Comparison of ENCODE assay signal across 27 mouse cellular contexts in genomic region chr5:73859320-73859719, GRCm38 (mm10).
DNase-seq lines count a peak whose midpoint lies in the region; ATAC-seq and TF ChIP-seq lines count a peak whose summit lies in the region.
"Had no signal": no experiment of that assay in that cellular context is flagged by ENCODE, and none has a peak within 500 bp of the region (broad histone marks: within the 10 kb centered on the region; RNA-seq: fewer than 3 reads in every experiment).

No protein-coding gene starts in this region.

- H3K4me2 ChIP-seq in lung, embryonic 15.5 days, result no peak overlapping the region
- H3K4me2 ChIP-seq in intestine, embryonic 16.5 days (ENCODE audit: low read depth, low read length), result no peak overlapping the region
- H3K4me2 ChIP-seq in stomach, postnatal 0 days (replicated peaks; ENCODE audit: low read depth), result no peak overlapping the region
- H3K4me2 ChIP-seq: embryonic facial prominence, embryonic 12.5 days; heart, embryonic 11.5 days; hindbrain, embryonic 13.5 days; limb, embryonic 12.5 days; liver, embryonic 15.5 days; neural tube, embryonic 12.5 days had no signal

- ATAC-seq in lung, embryonic 15.5 days (ENCODE audit: borderline replicate concordance, extremely low read depth, low FRiP score, low TSS enrichment), result peak; percentile 62; the same call in 1 of the 2 replicates
- ATAC-seq in intestine, embryonic 16.5 days, result peak; percentile 79
- no peak; the same call in 1 of the 2 replicates for ATAC-seq in stomach, postnatal 0 days (ENCODE audit: low FRiP score, low TSS enrichment)
- ATAC-seq: forebrain, embryonic 14.5 days had no signal

- no peak overlapping the region for H3K4me3 ChIP-seq in lung, embryonic 15.5 days
- no peak overlapping the region for H3K4me3 ChIP-seq in embryonic facial prominence, embryonic 10.5 days
- H3K4me3 ChIP-seq in intestine, embryonic 16.5 days (ENCODE audit: low read length), result no peak overlapping the region
- no peak overlapping the region for H3K4me3 ChIP-seq in stomach, postnatal 0 days (ENCODE audit: low read depth, low read length)
- H3K4me3 ChIP-seq: embryonic facial prominence, embryonic 12.5 days; hindbrain, embryonic 13.5 days; limb, embryonic 12.5 days; liver, embryonic 15.5 days; midbrain, embryonic 10.5 days; myocyte; neural tube, embryonic 12.5 days had no signal

- TF ChIP-seq CTCF in stomach, postnatal 0 days (IDR thresholded peaks at IDR 0.05; ENCODE audit: low read depth), result no peak

- no peaks in the 10 kb centered on the region for H3K9me3 ChIP-seq in lung, embryonic 15.5 days
- H3K9me3 ChIP-seq in embryonic facial prominence, embryonic 10.5 days, result no peaks in the 10 kb centered on the region
- no peaks in the 10 kb centered on the region for H3K9me3 ChIP-seq in intestine, embryonic 16.5 days (ENCODE audit: control insufficient read depth, low read length)
- no peaks in the 10 kb centered on the region for H3K9me3 ChIP-seq in stomach, postnatal 0 days (ENCODE audit: control insufficient read depth, low read length)
- H3K9me3 ChIP-seq: embryonic facial prominence, embryonic 12.5 days; hindbrain, embryonic 13.5 days; limb, embryonic 12.5 days; liver, embryonic 15.5 days; midbrain, embryonic 10.5 days; neural tube, embryonic 12.5 days had no signal

- H3K27ac ChIP-seq in lung, embryonic 15.5 days, result no peak overlapping the region
- H3K27ac ChIP-seq in embryonic facial prominence, embryonic 10.5 days (replicated peaks), result no peak overlapping the region
- no peak overlapping the region for H3K27ac ChIP-seq in intestine, embryonic 16.5 days (ENCODE audit: low read length)
- H3K27ac ChIP-seq in stomach, postnatal 0 days (replicated peaks), result no peak overlapping the region
- H3K27ac ChIP-seq: embryonic facial prominence, embryonic 12.5 days; hindbrain, embryonic 13.5 days; limb, embryonic 12.5 days; liver, embryonic 15.5 days; midbrain, embryonic 10.5 days; neural tube, embryonic 12.5 days had no signal

- H3K27me3 ChIP-seq in lung, embryonic 15.5 days, result no peaks in the 10 kb centered on the region
- no peaks in the 10 kb centered on the region for H3K27me3 ChIP-seq in embryonic facial prominence, embryonic 10.5 days (replicated peaks; ENCODE audit: low read depth, poor library complexity, severe bottlenecking)
- H3K27me3 ChIP-seq in intestine, embryonic 16.5 days (replicated peaks; ENCODE audit: control insufficient read depth, insufficient read depth, low read length), result no peaks in the 10 kb centered on the region
- no peaks in the 10 kb centered on the region for H3K27me3 ChIP-seq in stomach, postnatal 0 days (ENCODE audit: control insufficient read depth, insufficient read depth, low read length)
- H3K27me3 ChIP-seq: embryonic facial prominence, embryonic 12.5 days; hindbrain, embryonic 13.5 days; limb, embryonic 12.5 days; liver, embryonic 15.5 days; neural tube, embryonic 12.5 days had no signal

- WGBS in lung, embryonic 15.5 days, result 46% methylated on average over 1 of the region's 1 CpGs
- WGBS in embryonic facial prominence, embryonic 10.5 days, result 84% methylated on average over 1 of the region's 1 CpGs
- WGBS in intestine, embryonic 16.5 days, result 67% methylated on average over 1 of the region's 1 CpGs
- WGBS in stomach, postnatal 0 days, result 62% methylated on average over 1 of the region's 1 CpGs

- DNase-seq in lung, postnatal 14 days, result no peak
- DNase-seq in embryonic facial prominence, embryonic 10.5 days (ENCODE audit: low spot score), result peak; percentile 8
- peak; percentile 43 for DNase-seq in stomach, postnatal 0 days (ENCODE audit: low spot score)
- no peak for DNase-seq in B cell, adult 2 months
- no peak for DNase-seq in kidney, postnatal 4 days
- DNase-seq: adrenal gland, postnatal 10 days; cerebellum, adult 8-10 months; cerebellum, postnatal 25 days; gastrocnemius, postnatal 14 days; heart, postnatal 4 days; kidney, adult 2 months; kidney, postnatal 36 days; layer of hippocampus, postnatal 36 days; right cerebral cortex, adult 18-20 months; spleen, adult 18-20 months; thymus, postnatal 4 days had no signal

- TF ChIP-seq EP300 in stomach, postnatal 0 days (optimal IDR thresholded peaks at IDR 0.05), result no peak

- peaks cover 12% of the 10 kb centered on the region for H3K4me1 ChIP-seq in lung, embryonic 15.5 days
- peaks cover 8% of the 10 kb centered on the region for H3K4me1 ChIP-seq in embryonic facial prominence, embryonic 10.5 days
- peaks cover 8% of the 10 kb centered on the region; the same call in 1 of the 2 replicates for H3K4me1 ChIP-seq in intestine, embryonic 16.5 days (ENCODE audit: control insufficient read depth, insufficient read depth, low read length)
- no peaks in the 10 kb centered on the region for H3K4me1 ChIP-seq in stomach, postnatal 0 days (replicated peaks; ENCODE audit: control insufficient read depth, insufficient read depth)
- H3K4me1 ChIP-seq: liver, embryonic 15.5 days; neural tube, embryonic 12.5 days had no signal

- H3K9ac ChIP-seq in lung, embryonic 15.5 days, result no peak overlapping the region
- no peak overlapping the region for H3K9ac ChIP-seq in intestine, embryonic 16.5 days (ENCODE audit: low read depth, low read length)
- H3K9ac ChIP-seq in stomach, postnatal 0 days (ENCODE audit: low read length), result no peak overlapping the region
- H3K9ac ChIP-seq: embryonic facial prominence, embryonic 12.5 days; hindbrain, embryonic 13.5 days; limb, embryonic 12.5 days; liver, embryonic 15.5 days; neural tube, embryonic 12.5 days had no signal

- no peaks in the 10 kb centered on the region for H3K36me3 ChIP-seq in lung, embryonic 15.5 days
- no peaks in the 10 kb centered on the region for H3K36me3 ChIP-seq in embryonic facial prominence, embryonic 10.5 days (replicated peaks)
- no peaks in the 10 kb centered on the region for H3K36me3 ChIP-seq in intestine, embryonic 16.5 days (ENCODE audit: control insufficient read depth, insufficient read depth, low read length)
- no peaks in the 10 kb centered on the region for H3K36me3 ChIP-seq in stomach, postnatal 0 days (ENCODE audit: control insufficient read depth, insufficient read depth, low read length)
- H3K36me3 ChIP-seq: embryonic facial prominence, embryonic 12.5 days; hindbrain, embryonic 13.5 days; limb, embryonic 12.5 days; liver, embryonic 15.5 days; midbrain, embryonic 10.5 days; neural tube, embryonic 12.5 days had no signal

Comparison
In these comparisons a context has a peak if more than half of its experiments do, and no peak if none do; other contexts are left out.
1. DNase-seq: peak in embryonic facial prominence, embryonic 10.5 days (single experiment) and stomach, postnatal 0 days (single experiment); none in lung, postnatal 14 days (single experiment), B cell, adult 2 months (0 of 2) and kidney, postnatal 4 days (0 of 2).